Mouse (Mus musculus) natural killer cell, adult 2 months (primary cell): ENCODE results near the gene Flywch1.

Experiments used
- DNase-seq, 2 experiments: peaks; one replicate each; pipeline ENCODE4 v3.0.0; 2022; ENCODE audit warnings: low spot score in 2 of 2

The Flywch1 gene

GRCm38 (mm10) chr17:23705525-23706104 is 65.8 kb downstream of the Flywch1 start:
- no peak for DNase-seq

DNA sequence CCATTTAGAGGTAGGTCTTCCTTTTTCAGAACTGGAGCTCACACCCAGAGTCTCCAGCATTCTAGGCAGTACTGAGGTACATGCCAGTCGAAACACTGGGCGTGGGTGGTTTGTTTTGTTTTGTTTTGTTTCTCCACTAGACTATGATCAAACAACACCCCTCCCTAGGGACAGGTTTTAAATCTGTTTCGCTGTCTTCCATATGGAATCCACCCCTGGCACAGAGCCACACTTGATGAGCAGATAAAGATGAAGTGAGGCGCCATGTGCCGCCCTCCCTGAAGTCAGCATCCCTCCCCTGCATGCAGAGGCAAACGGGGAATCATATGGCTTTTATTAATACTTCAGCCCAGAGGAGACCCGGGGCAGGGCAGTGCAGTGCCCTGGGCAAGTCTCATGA is 66.7 kb downstream of the Flywch1 start:
- no peak for DNase-seq

DNA sequence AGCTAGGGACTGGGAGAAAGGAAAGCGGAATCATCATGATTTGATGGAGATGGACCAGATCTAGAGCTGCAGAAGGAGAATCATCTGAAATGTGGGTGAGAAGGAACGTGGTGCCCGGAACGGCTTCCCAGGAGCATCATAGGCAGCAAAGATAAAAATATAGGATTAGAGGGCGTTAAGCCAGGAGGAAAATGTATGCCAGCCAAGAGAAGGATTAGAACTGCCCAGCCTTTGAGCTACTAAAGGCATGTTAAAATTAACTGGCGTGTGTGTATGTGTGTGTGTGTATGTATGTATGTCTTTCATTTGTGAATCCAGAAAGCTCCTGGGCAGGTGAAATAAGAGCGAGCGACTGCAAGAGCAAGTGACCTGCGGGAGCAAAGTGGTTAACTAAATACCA is 68.1 kb downstream of the Flywch1 start:
- DNase-seq: no peak
